Mouse (Mus musculus): Measurements from ENCODE around the gene Cntrob. TPM values are rescaled to one million over a fixed set of nuclear protein-coding genes. Genes with fewer than 3 reads are reported as not detected.

Cntrob gene
- polyA plus RNA-seq, 1 experiment from 2014 or later, result 17.3 TPM

- H3K36me3 ChIP-seq, result peaks cover 16% of the 10 kb centered on the region
- ATAC-seq (ENCODE audit: low FRiP score, low read depth), result no peak
- no peaks in the 10 kb centered on the region for H3K27me3 ChIP-seq
- peak overlapping the region; percentile 100 for H3K27ac ChIP-seq (replicated peaks)
- no peaks in the 10 kb centered on the region for H3K9me3 ChIP-seq
- H3K4me3 ChIP-seq, result peak overlapping the region; percentile 91
- peaks cover 57% of the 10 kb centered on the region for H3K4me1 ChIP-seq (replicated peaks)
- H3K9ac ChIP-seq, result peak overlapping the region; percentile 99
- peak overlapping the region; percentile 88 for H3K4me2 ChIP-seq
- under 1% methylated on average over 22 of the region's 22 CpGs for WGBS
These were observed 43.5 kb upstream of the Cntrob start for GRCm38 (mm10) chr11:69366855-69367615.

GRCm38 (mm10) chr11:69366157-69366854, 42.7 kb upstream of the Cntrob start:
- Histone ChIP-seq H3K4me1 (replicated peaks) (peaks cover 54% of the 10 kb centered on the region), H3K9me3 (no peaks in the 10 kb centered on the region), H3K4me2 (peak overlapping the region; percentile 88), H3K4me3 (peak overlapping the region; percentile 91), H3K27ac (replicated peaks) (peak overlapping the region; percentile 100), H3K9ac (peak overlapping the region; percentile 99), H3K36me3 (peaks cover 23% of the 10 kb centered on the region), H3K27me3 (no peaks in the 10 kb centered on the region)
- under 1% methylated on average over 26 of the region's 26 CpGs for WGBS
- ATAC-seq (ENCODE audit: low FRiP score, low read depth), result peak; percentile 89

- Histone ChIP-seq H3K4me3 (peak overlapping the region; percentile 91), H3K9ac (peak overlapping the region; percentile 59), H3K36me3 (peaks cover 29% of the 10 kb centered on the region), H3K27ac (replicated peaks) (peak overlapping the region; percentile 100), H3K4me1 (replicated peaks) (peaks cover 48% of the 10 kb centered on the region), H3K4me2 (peak overlapping the region; percentile 88), H3K9me3 (no peaks in the 10 kb centered on the region), H3K27me3 (no peaks in the 10 kb centered on the region)
- 0 out of 2 replicates have a peak, but pooled peaks have one; percentile 4 for ATAC-seq (ENCODE audit: low FRiP score, low read depth)
- 19% methylated on average over 6 of the region's 6 CpGs for WGBS
These were observed 42.1 kb upstream of the Cntrob start for GRCm38 (mm10) chr11:69365722-69366121.

- Histone ChIP-seq H3K9ac (peak overlapping the region; percentile 59), H3K4me1 (replicated peaks) (peaks cover 44% of the 10 kb centered on the region), H3K36me3 (peaks cover 37% of the 10 kb centered on the region), H3K27me3 (no peaks in the 10 kb centered on the region), H3K4me3 (peak overlapping the region; percentile 91), H3K9me3 (no peaks in the 10 kb centered on the region), H3K27ac (replicated peaks) (peak overlapping the region; percentile 100), H3K4me2 (peak overlapping the region; percentile 88)
- peak; percentile 54 for ATAC-seq (ENCODE audit: low FRiP score, low read depth)
- WGBS, result 2% methylated on average over 6 of the region's 6 CpGs
These were observed 41.3 kb upstream of the Cntrob start for GRCm38 (mm10) chr11:69364910-69365309.

- Histone ChIP-seq H3K9me3 (no peaks in the 10 kb centered on the region), H3K9ac (no peak overlapping the region), H3K4me3 (0 out of 2 replicates have a peak overlapping the region, but pooled peaks have one; percentile 91), H3K36me3 (peaks cover 42% of the 10 kb centered on the region), H3K27ac (replicated peaks) (peak overlapping the region; percentile 100), H3K4me1 (replicated peaks) (peaks cover 41% of the 10 kb centered on the region), H3K27me3 (no peaks in the 10 kb centered on the region), H3K4me2 (peak overlapping the region; percentile 88)
- 42% methylated on average over 8 of the region's 8 CpGs for WGBS
- ATAC-seq (ENCODE audit: low FRiP score, low read depth), result no peak
These were observed 40.8 kb upstream of the Cntrob start for GRCm38 (mm10) chr11:69364376-69364775.

- H3K9me3 ChIP-seq, result no peaks in the 10 kb centered on the region
- H3K4me1 ChIP-seq (replicated peaks), result peaks cover 34% of the 10 kb centered on the region
- no peak overlapping the region for H3K4me3 ChIP-seq
- no peaks in the 10 kb centered on the region for H3K27me3 ChIP-seq
- no peak overlapping the region for H3K9ac ChIP-seq
- ATAC-seq (ENCODE audit: low FRiP score, low read depth), result no peak
- 89% methylated on average over 2 of the region's 2 CpGs for WGBS
- no peak overlapping the region for H3K27ac ChIP-seq (replicated peaks)
- H3K4me2 ChIP-seq, result no peak overlapping the region
- H3K36me3 ChIP-seq, result peaks cover 61% of the 10 kb centered on the region
These were observed 38.9 kb upstream of the Cntrob start for GRCm38 (mm10) chr11:69362479-69362878.

GRCm38 (mm10) chr11:69362021-69362420, 38.4 kb upstream of the Cntrob start:
- WGBS, result 64% methylated on average over 7 of the region's 7 CpGs
- peaks cover 66% of the 10 kb centered on the region for H3K36me3 ChIP-seq
- H3K9ac ChIP-seq, result no peak overlapping the region
- H3K27ac ChIP-seq (replicated peaks), result no peak overlapping the region
- no peak overlapping the region for H3K4me3 ChIP-seq
- H3K9me3 ChIP-seq, result no peaks in the 10 kb centered on the region
- H3K4me1 ChIP-seq (replicated peaks), result peaks cover 30% of the 10 kb centered on the region
- no peak overlapping the region for H3K4me2 ChIP-seq
- H3K27me3 ChIP-seq, result no peaks in the 10 kb centered on the region
- no peak for ATAC-seq (ENCODE audit: low FRiP score, low read depth)

GRCm38 (mm10) chr11:69357690-69358089, 34.1 kb upstream of the Cntrob start:
- H3K27me3 ChIP-seq, result no peaks in the 10 kb centered on the region
- H3K9me3 ChIP-seq, result no peaks in the 10 kb centered on the region
- H3K27ac ChIP-seq (replicated peaks), result no peak overlapping the region
- ATAC-seq (ENCODE audit: low FRiP score, low read depth), result no peak
- H3K36me3 ChIP-seq, result peaks cover 97% of the 10 kb centered on the region
- WGBS, result 95% methylated on average over 12 of the region's 12 CpGs
- no peak overlapping the region for H3K4me2 ChIP-seq
- no peak overlapping the region for H3K9ac ChIP-seq
- H3K4me1 ChIP-seq (replicated peaks), result 0 out of 2 replicates have a peak, but pooled peaks cover 6% of the 10 kb centered on the region
- no peak overlapping the region for H3K4me3 ChIP-seq

GRCm38 (mm10) chr11:69356544-69356943, 33.0 kb upstream of the Cntrob start:
- WGBS, result 91% methylated on average over 5 of the region's 5 CpGs
- ATAC-seq (ENCODE audit: low FRiP score, low read depth), result no peak
- Histone ChIP-seq H3K27ac (replicated peaks) (no peak overlapping the region), H3K9me3 (no peaks in the 10 kb centered on the region), H3K9ac (no peak overlapping the region), H3K4me1 (replicated peaks) (no peaks in the 10 kb centered on the region), H3K4me2 (no peak overlapping the region), H3K4me3 (no peak overlapping the region), H3K27me3 (no peaks in the 10 kb centered on the region), H3K36me3 (peaks cover 99% of the 10 kb centered on the region)

- Histone ChIP-seq H3K9ac (no peak overlapping the region), H3K4me2 (no peak overlapping the region), H3K36me3 (peaks cover 82% of the 10 kb centered on the region), H3K4me1 (replicated peaks) (peaks cover 9% of the 10 kb centered on the region), H3K9me3 (no peaks in the 10 kb centered on the region), H3K4me3 (no peak overlapping the region), H3K27me3 (no peaks in the 10 kb centered on the region), H3K27ac (replicated peaks) (no peak overlapping the region)
- no peak for ATAC-seq (ENCODE audit: low FRiP score, low read depth)
- 91% methylated on average over 26 of the region's 26 CpGs for WGBS
These were observed 22.9 kb upstream of the Cntrob start for GRCm38 (mm10) chr11:69346441-69346840.

GRCm38 (mm10) chr11:69340161-69341131, 16.9 kb upstream of the Cntrob start, which contains the start of gene Rnf227:
TSS of gene Rnf227 (plus strand) at chr11:69340461.
- Histone ChIP-seq H3K27me3 (no peaks in the 10 kb centered on the region), H3K4me3 (peak within 1 kb of the TSS; percentile 54), H3K9me3 (no peaks in the 10 kb centered on the region), H3K36me3 (peaks cover 24% of the 10 kb centered on the region), H3K27ac (replicated peaks) (peak within 1 kb of the TSS; percentile 92), H3K4me2 (peak within 1 kb of the TSS; percentile 86), H3K4me1 (replicated peaks) (peaks cover 22% of the 10 kb centered on the region), H3K9ac (peak within 1 kb of the TSS; percentile 59)
- peak; percentile 92 for ATAC-seq (ENCODE audit: low FRiP score, low read depth)
- under 1% methylated on average over 96 of the region's 99 CpGs for WGBS
